Mouse (Mus musculus): ENCODE measurements around the gene Cyth4. TPM values are rescaled to one million over a fixed set of nuclear protein-coding genes. Genes with fewer than 3 reads are reported as not detected.

The Cyth4 gene
- polyA plus RNA-seq, 1 experiment from 2014 or later, result 15.2 TPM

- no peak overlapping the region for H3K9ac ChIP-seq
- no peak for ATAC-seq
- WGBS (ENCODE audit: insufficient replicate concordance), result 50% methylated on average over 2 of the region's 2 CpGs
Measured at GRCm38 (mm10) chr15:78632387-78632786, 35.5 kb downstream of the Cyth4 start.

GRCm38 (mm10) chr15:78633413-78633812 is 36.6 kb downstream of the Cyth4 start:
- Histone ChIP-seq H3K9me3 (replicated peaks) (no peaks in the 10 kb centered on the region), H3K4me1 (no peaks in the 10 kb centered on the region), H3K4me3 (no peak overlapping the region), H3K4me2 (no peak overlapping the region), H3K27me3 (replicated peaks) (peaks cover 51% of the 10 kb centered on the region), H3K36me3 (no peaks in the 10 kb centered on the region), H3K9ac (no peak overlapping the region), H3K27ac (no peak overlapping the region)
- 69% methylated on average over 5 of the region's 5 CpGs for WGBS (ENCODE audit: insufficient replicate concordance)
- no peak for ATAC-seq

More at GRCm38 (mm10) chr15:78632387-78632786, 35.5 kb downstream of the Cyth4 start:
- H3K27me3 ChIP-seq (replicated peaks), result peaks cover 45% of the 10 kb centered on the region
- H3K27ac ChIP-seq, result no peak overlapping the region
- no peaks in the 10 kb centered on the region for H3K36me3 ChIP-seq
- H3K9me3 ChIP-seq (replicated peaks), result no peaks in the 10 kb centered on the region
- no peak overlapping the region for H3K4me3 ChIP-seq
- H3K4me1 ChIP-seq, result no peaks in the 10 kb centered on the region
- no peak overlapping the region for H3K4me2 ChIP-seq

- Histone ChIP-seq H3K4me1 (no peaks in the 10 kb centered on the region), H3K4me3 (no peak overlapping the region), H3K4me2 (no peak overlapping the region), H3K27ac (no peak overlapping the region), H3K36me3 (no peaks in the 10 kb centered on the region), H3K27me3 (replicated peaks) (peaks cover 55% of the 10 kb centered on the region), H3K9me3 (replicated peaks) (no peaks in the 10 kb centered on the region), H3K9ac (no peak overlapping the region)
- ATAC-seq, result no peak
- 29% methylated on average over 10 of the region's 10 CpGs for WGBS (ENCODE audit: insufficient replicate concordance)
Measured at GRCm38 (mm10) chr15:78634095-78634737, 37.4 kb downstream of the Cyth4 start.

- no peak overlapping the region for H3K4me3 ChIP-seq
- no peak overlapping the region for H3K9ac ChIP-seq
- H3K4me2 ChIP-seq, result no peak overlapping the region
- peaks cover 59% of the 10 kb centered on the region for H3K27me3 ChIP-seq (replicated peaks)
- no peaks in the 10 kb centered on the region for H3K9me3 ChIP-seq (replicated peaks)
- no peak for ATAC-seq
- no peak overlapping the region for H3K27ac ChIP-seq
- no peaks in the 10 kb centered on the region for H3K4me1 ChIP-seq
- WGBS (ENCODE audit: insufficient replicate concordance), result 46% methylated on average over 7 of the region's 7 CpGs
- no peaks in the 10 kb centered on the region for H3K36me3 ChIP-seq
Measured at GRCm38 (mm10) chr15:78635231-78635630, 38.4 kb downstream of the Cyth4 start.

GRCm38 (mm10) chr15:78643633-78644032 is 46.8 kb downstream of the Cyth4 start:
- Histone ChIP-seq H3K27ac (no peak overlapping the region), H3K9ac (no peak overlapping the region), H3K4me3 (no peak overlapping the region), H3K36me3 (no peaks in the 10 kb centered on the region), H3K4me2 (no peak overlapping the region), H3K4me1 (no peaks in the 10 kb centered on the region), H3K9me3 (replicated peaks) (no peaks in the 10 kb centered on the region), H3K27me3 (replicated peaks) (peaks cover 34% of the 10 kb centered on the region)
- WGBS (ENCODE audit: insufficient replicate concordance), result 20% methylated on average over 6 of the region's 6 CpGs
- ATAC-seq, result no peak

- Histone ChIP-seq H3K4me3 (no peak overlapping the region), H3K9ac (no peak overlapping the region), H3K27me3 (replicated peaks) (peaks cover 26% of the 10 kb centered on the region), H3K4me1 (no peaks in the 10 kb centered on the region), H3K27ac (no peak overlapping the region), H3K9me3 (replicated peaks) (no peaks in the 10 kb centered on the region), H3K36me3 (no peaks in the 10 kb centered on the region), H3K4me2 (no peak overlapping the region)
- WGBS (ENCODE audit: insufficient replicate concordance), result 39% methylated on average over 8 of the region's 8 CpGs
- ATAC-seq, result no peak
Measured at GRCm38 (mm10) chr15:78644606-78645005, 47.8 kb downstream of the Cyth4 start.

GRCm38 (mm10) chr15:78647746-78648145 is 50.9 kb downstream of the Cyth4 start:
- H3K36me3 ChIP-seq, result no peaks in the 10 kb centered on the region
- no peak overlapping the region for H3K27ac ChIP-seq
- H3K4me1 ChIP-seq, result no peaks in the 10 kb centered on the region
- H3K4me3 ChIP-seq, result no peak overlapping the region
- no peaks in the 10 kb centered on the region for H3K9me3 ChIP-seq (replicated peaks)
- no peak for ATAC-seq
- 54% methylated on average over 4 of the region's 4 CpGs for WGBS (ENCODE audit: insufficient replicate concordance)
- peaks cover 27% of the 10 kb centered on the region for H3K27me3 ChIP-seq (replicated peaks)
- no peak overlapping the region for H3K4me2 ChIP-seq
- no peak overlapping the region for H3K9ac ChIP-seq

GRCm38 (mm10) chr15:78651169-78651568 is 54.3 kb downstream of the Cyth4 start:
- H3K36me3 ChIP-seq, result no peaks in the 10 kb centered on the region
- no peak for ATAC-seq
- 28% methylated on average over 4 of the region's 4 CpGs for WGBS (ENCODE audit: insufficient replicate concordance)
- no peak overlapping the region for H3K4me2 ChIP-seq
- no peaks in the 10 kb centered on the region for H3K4me1 ChIP-seq
- H3K4me3 ChIP-seq, result no peak overlapping the region
- H3K9me3 ChIP-seq (replicated peaks), result no peaks in the 10 kb centered on the region
- no peak overlapping the region for H3K9ac ChIP-seq
- H3K27ac ChIP-seq, result no peak overlapping the region
- peaks cover 6% of the 10 kb centered on the region; the same call in 1 of the 2 replicates for H3K27me3 ChIP-seq (replicated peaks)

GRCm38 (mm10) chr15:78664268-78664667 is 67.4 kb downstream of the Cyth4 start:
- Histone ChIP-seq H3K9me3 (replicated peaks) (no peaks in the 10 kb centered on the region), H3K4me2 (no peak overlapping the region), H3K36me3 (no peaks in the 10 kb centered on the region), H3K27ac (no peak overlapping the region), H3K4me1 (no peaks in the 10 kb centered on the region), H3K4me3 (no peak overlapping the region), H3K27me3 (replicated peaks) (peaks cover 23% of the 10 kb centered on the region), H3K9ac (no peak overlapping the region)
- ATAC-seq, result no peak
- 46% methylated on average over 5 of the region's 5 CpGs for WGBS (ENCODE audit: insufficient replicate concordance)

GRCm38 (mm10) chr15:78669221-78669871 is 72.5 kb downstream of the Cyth4 start:
- H3K27ac ChIP-seq, result no peak overlapping the region

GRCm38 (mm10) chr15:78670341-78670740 is 73.5 kb downstream of the Cyth4 start:
- H3K4me1 ChIP-seq, result no peaks in the 10 kb centered on the region
- H3K9me3 ChIP-seq (replicated peaks), result no peaks in the 10 kb centered on the region
- H3K4me2 ChIP-seq, result no peak overlapping the region
- H3K4me3 ChIP-seq, result no peak overlapping the region
- no peak overlapping the region for H3K9ac ChIP-seq
- 44% methylated on average over 5 of the region's 5 CpGs for WGBS (ENCODE audit: insufficient replicate concordance)
- no peak for ATAC-seq
- no peaks in the 10 kb centered on the region for H3K36me3 ChIP-seq
- H3K27ac ChIP-seq, result no peak overlapping the region
- peaks cover 68% of the 10 kb centered on the region for H3K27me3 ChIP-seq (replicated peaks)

More at GRCm38 (mm10) chr15:78669221-78669871, 72.5 kb downstream of the Cyth4 start:
- Histone ChIP-seq H3K9ac (no peak overlapping the region), H3K36me3 (no peaks in the 10 kb centered on the region), H3K4me3 (no peak overlapping the region), H3K9me3 (replicated peaks) (no peaks in the 10 kb centered on the region), H3K4me1 (no peaks in the 10 kb centered on the region), H3K4me2 (no peak overlapping the region), H3K27me3 (replicated peaks) (peaks cover 64% of the 10 kb centered on the region)
- no peak for ATAC-seq
- WGBS (ENCODE audit: insufficient replicate concordance), result 47% methylated on average over 10 of the region's 10 CpGs

Data from liver, embryonic 12.5 days (tissue).